Mouse (Mus musculus) erythroblast, embryonic 14.5 days (primary cell): ENCODE data around the gene Npnt. TPM values are rescaled to one million over a fixed set of nuclear protein-coding genes. Genes with fewer than 3 reads are reported as not detected.

Experiments
- H3K27me3 ChIP-seq: 2 replicates; pipeline ENCODE4 v1.6.1; 2012; ENCODE audit warnings: inconsistent platforms; ENCODE audit not compliant: control insufficient read depth
- H3K36me3 ChIP-seq: 2 replicates; pipeline ENCODE4 v1.6.1; 2012; ENCODE audit warnings: mild to moderate bottlenecking, inconsistent platforms; ENCODE audit not compliant: control insufficient read depth
- H3K4me1 ChIP-seq: 2 replicates; pipeline ENCODE4 v1.6.1; 2012; ENCODE audit warnings: inconsistent platforms; ENCODE audit not compliant: control insufficient read depth
- H3K4me3 ChIP-seq: replicated peaks from 2 replicates; pipeline ENCODE3; 2012; ENCODE audit warnings: moderate library complexity, mild to moderate bottlenecking, inconsistent platforms
- H3K9me3 ChIP-seq: 2 replicates; pipeline ENCODE4 v1.6.1; 2012; ENCODE audit warnings: low read length, inconsistent platforms, mixed read lengths; ENCODE audit not compliant: control insufficient read depth
- GATA1 ChIP-seq: IDR thresholded peaks from 2 replicates; pipeline ENCODE4 v1.6.1; 2012; ENCODE audit warnings: low read length, inconsistent platforms, mixed read lengths
- TAL1 ChIP-seq: IDR thresholded peaks from 3 replicates; pipeline ENCODE4 v1.6.1; 2012; ENCODE audit warnings: low read length, inconsistent platforms, mixed read lengths
- polyA plus RNA-seq: library from polyadenylated mRNA; stranded (reverse); fragments of >175 nt; gene quantifications from 2 replicates; pipeline ENCODE4 v1.2.3, GENCODE M21; 2012

Gene Npnt
- polyA plus RNA-seq, 1 experiment: not detected

DNA sequence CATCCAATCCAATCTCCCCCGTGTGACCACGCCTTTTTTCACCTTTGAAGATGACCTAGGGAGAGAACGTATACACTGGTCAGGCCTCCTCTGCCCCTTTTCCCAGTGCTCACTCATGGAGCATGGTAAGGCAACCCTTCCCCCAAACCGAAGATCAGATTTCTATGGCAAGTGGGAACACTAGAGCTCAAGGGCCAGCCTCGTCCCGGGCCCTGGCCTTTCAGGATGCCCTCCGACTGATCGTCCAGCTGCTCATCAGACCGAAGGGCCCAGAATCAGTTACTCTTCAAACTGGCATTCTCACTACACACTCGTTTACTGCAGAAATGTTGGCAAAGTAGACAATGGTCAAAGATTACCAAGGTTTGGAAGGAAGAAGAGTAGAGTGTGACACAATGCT, 65.6 kb downstream of the Npnt start:
- no peak overlapping the region for H3K4me3 ChIP-seq

DNA sequence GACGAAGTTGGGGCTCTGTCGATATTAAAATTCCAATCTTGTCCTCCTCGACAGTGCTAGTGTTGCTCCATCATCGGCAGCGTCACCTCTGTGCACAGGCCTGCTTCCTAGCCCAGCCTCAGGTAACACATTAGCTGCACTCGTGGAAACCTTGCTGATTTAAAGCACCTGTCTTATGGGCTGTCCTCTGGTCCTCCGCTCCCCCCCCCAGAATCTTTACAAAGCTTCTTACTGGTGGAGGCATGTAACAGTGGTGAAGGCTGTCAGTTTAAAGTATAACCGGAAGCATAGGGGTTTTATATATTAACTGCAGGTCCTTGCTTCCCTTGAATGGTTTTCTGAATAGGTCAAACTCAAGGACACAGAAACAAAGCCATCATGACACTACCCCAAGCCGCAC, 66.8 kb downstream of the Npnt start:
- Histone ChIP-seq H3K9me3 (no peaks in the 10 kb centered on the region), H3K27me3 (no peaks in the 10 kb centered on the region), H3K4me1 (peaks cover 10% of the 10 kb centered on the region), H3K36me3 (no peaks in the 10 kb centered on the region), H3K4me3 (no peak overlapping the region)
- TF ChIP-seq TAL1 (no peak), GATA1 (no peak)

More for the DNA sequence above, 65.6 kb downstream of the Npnt start:
- H3K9me3 ChIP-seq: no peaks in the 10 kb centered on the region
- TF ChIP-seq GATA1 (no peak), TAL1 (no peak)
- no peaks in the 10 kb centered on the region for H3K27me3 ChIP-seq
- peaks cover 10% of the 10 kb centered on the region for H3K4me1 ChIP-seq
- H3K36me3 ChIP-seq: no peaks in the 10 kb centered on the region

DNA sequence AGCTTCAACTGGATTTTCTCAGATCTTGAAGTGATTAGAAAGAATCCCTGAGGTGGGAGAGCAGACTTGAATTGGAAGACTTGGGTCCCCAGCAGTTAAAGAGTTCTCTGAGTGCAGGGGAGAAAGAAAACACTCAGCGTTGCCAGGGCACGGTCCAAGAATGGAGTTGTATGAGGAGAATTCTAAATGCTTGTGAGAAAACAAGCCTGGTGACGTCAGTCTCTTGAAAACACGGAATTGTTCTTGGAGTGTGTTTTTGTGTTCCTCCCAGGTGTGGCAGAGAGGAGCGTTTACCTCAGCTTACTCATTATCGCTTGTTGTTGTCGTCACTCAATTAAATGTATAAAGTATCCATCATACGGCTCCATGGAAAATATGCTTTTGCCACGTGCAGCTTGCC, 69.3 kb downstream of the Npnt start:
- H3K9me3 ChIP-seq: no peaks in the 10 kb centered on the region
- no peaks in the 10 kb centered on the region for H3K36me3 ChIP-seq
- TF ChIP-seq TAL1 (no peak), GATA1 (no peak)
- H3K4me1 ChIP-seq: no peaks in the 10 kb centered on the region
- no peak overlapping the region for H3K4me3 ChIP-seq
- no peaks in the 10 kb centered on the region for H3K27me3 ChIP-seq

DNA sequence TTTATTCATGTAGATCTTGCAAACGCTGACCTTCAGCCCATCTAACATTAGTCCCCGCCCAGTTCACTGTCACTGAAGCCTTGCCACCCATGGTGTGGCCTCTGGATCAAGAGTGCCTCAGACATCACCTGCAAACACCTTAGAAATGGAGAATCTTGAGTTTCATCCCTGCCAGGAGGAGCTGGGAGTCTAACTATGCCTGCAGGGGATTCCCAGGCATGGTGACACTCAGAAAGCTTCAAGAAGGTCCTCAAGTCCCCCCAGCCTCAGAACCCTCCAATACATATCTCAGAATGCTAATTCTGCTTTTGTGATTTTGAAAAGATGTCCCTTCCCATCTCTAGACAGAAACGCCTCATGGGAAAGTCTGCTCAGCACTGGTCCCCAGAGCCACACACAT, 69.7 kb downstream of the Npnt start:
- no peaks in the 10 kb centered on the region for H3K27me3 ChIP-seq
- no peaks in the 10 kb centered on the region for H3K9me3 ChIP-seq
- H3K36me3 ChIP-seq: no peaks in the 10 kb centered on the region
- H3K4me1 ChIP-seq: no peaks in the 10 kb centered on the region
- no peak for TF ChIP-seq GATA1
- TF ChIP-seq TAL1: no peak
- H3K4me3 ChIP-seq: no peak overlapping the region

DNA sequence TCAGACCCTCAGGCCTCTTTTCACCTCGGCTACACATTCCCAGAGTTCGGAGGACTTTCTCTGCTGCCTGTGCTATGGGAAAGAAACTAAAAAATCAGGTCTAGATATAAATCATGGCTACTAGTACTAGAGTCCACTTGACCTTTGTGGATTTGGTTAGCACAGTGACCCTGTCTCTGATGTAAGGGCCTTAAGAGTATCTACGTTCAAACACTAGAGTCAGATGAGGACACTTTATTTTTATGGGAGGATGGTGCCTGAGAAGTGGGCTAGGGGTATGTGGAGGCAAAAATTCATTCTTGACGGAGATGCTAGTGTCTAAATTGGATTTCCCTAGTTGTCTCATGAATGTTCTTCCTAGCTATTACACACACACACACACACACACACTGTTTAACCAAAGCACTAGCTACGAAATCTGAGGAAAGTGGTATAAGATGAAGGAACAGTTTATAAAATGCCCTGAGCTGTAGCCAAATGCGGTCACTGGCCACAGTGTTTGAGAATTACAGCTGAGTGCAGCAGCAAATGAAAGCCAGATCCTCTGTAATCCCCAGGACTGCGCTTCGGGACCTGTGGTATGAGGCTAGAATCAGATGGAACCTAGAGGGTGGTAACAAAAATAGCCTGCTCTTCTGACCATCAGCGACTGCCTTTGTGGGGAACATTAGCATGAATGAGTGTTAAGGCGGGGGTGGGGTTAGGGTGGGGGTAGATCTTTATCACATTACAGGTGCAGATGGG, 73.0 kb downstream of the Npnt start:
- Histone ChIP-seq H3K36me3 (no peaks in the 10 kb centered on the region), H3K27me3 (no peaks in the 10 kb centered on the region), H3K4me1 (no peaks in the 10 kb centered on the region), H3K9me3 (no peaks in the 10 kb centered on the region), H3K4me3 (no peak overlapping the region)
- TF ChIP-seq GATA1 (no peak), TAL1 (no peak)

DNA sequence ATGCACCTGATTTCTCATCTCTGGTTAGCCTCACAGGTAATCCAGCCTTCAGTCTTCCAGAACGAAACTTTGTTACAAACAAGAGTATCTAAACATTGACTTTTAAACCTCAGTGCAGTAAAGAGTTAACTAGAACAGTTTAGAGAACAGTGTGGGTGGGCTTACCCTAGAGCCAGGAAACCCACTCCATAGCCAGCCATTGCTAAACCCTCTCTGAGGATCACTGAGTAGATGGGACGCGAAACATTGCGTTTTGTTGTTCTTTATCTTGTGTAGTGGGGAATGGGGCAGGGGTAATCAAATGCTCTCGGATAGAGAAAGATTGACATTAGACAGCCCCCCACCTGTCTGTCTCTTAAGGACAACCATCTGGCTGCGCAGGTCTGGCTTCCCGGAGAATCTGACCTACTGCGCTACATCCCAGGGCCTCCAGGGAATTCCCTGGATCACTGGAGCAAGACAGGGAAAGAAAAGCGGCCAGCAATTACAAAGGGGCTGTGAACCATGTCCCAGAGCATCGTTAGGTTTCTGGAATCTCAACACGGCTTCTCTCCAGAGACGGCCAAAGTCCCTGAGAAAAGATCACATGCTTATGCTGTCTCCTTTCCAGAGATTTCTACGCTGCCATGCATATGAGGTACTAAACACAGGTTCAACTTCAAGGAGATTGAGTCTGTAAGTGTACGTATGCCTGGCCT, 73.9 kb downstream of the Npnt start:
- no peaks in the 10 kb centered on the region for H3K27me3 ChIP-seq

DNA sequence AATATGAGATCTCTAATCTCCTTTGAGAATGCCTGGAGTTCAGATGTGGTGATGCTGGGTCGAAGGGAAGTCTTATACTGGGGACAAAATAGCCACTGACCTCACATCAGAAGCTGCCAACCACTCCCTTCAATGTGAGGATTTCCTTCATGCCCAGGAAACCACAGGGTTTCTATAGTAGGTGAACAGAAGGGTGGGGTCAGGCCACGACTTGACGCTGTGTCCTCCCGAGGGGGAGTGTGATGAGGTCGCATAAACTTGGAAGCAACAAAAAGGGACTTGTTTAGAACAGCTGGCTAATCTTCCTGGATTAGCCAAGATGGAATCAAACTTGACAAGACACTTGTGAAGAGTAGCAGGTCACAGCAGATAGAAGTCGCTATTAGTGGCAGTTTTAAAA, 76.8 kb downstream of the Npnt start:
- TF ChIP-seq TAL1: no peak
- no peak for TF ChIP-seq GATA1
- H3K27me3 ChIP-seq: no peaks in the 10 kb centered on the region
- H3K36me3 ChIP-seq: no peaks in the 10 kb centered on the region
- no peak overlapping the region for H3K4me3 ChIP-seq
- H3K4me1 ChIP-seq: no peaks in the 10 kb centered on the region
- H3K9me3 ChIP-seq: no peaks in the 10 kb centered on the region

More for the DNA sequence above, 73.9 kb downstream of the Npnt start:
- no peak for TF ChIP-seq GATA1
- TF ChIP-seq TAL1: no peak
- H3K4me3 ChIP-seq: no peak overlapping the region
- H3K9me3 ChIP-seq: no peaks in the 10 kb centered on the region
- H3K36me3 ChIP-seq: no peaks in the 10 kb centered on the region
- H3K4me1 ChIP-seq: no peaks in the 10 kb centered on the region

DNA sequence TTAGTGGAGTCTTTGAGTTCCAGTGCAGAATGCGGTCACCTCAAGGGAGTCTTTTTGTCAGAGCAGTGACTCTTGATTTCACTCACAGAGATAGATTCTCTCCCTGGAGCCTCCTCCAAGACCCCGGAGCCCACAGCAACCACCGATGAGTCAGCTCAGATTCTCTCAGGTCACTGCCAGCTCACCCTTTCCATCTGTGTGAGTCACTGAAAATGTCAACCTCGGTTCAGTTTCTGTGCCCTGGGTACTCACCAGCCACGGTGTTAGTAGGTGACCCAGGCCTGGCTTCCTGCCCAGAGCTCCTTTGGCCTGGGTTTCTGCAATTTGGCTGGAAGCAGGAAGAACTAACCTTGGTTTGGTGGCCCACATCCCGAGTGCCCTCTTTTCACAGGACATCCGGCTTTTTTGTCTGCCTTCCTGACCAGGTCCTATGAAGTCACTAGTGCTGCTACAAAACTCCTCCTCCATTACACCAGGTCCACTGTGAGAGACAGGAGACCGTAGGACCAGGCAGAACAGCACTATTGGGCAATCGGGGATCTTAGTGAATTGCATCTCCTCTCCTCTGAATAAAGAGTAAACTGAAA, 78.7 kb downstream of the Npnt start:
- Histone ChIP-seq H3K4me3 (no peak overlapping the region), H3K27me3 (no peaks in the 10 kb centered on the region), H3K9me3 (no peaks in the 10 kb centered on the region), H3K4me1 (no peaks in the 10 kb centered on the region), H3K36me3 (no peaks in the 10 kb centered on the region)
- TF ChIP-seq GATA1 (no peak), TAL1 (no peak)

DNA sequence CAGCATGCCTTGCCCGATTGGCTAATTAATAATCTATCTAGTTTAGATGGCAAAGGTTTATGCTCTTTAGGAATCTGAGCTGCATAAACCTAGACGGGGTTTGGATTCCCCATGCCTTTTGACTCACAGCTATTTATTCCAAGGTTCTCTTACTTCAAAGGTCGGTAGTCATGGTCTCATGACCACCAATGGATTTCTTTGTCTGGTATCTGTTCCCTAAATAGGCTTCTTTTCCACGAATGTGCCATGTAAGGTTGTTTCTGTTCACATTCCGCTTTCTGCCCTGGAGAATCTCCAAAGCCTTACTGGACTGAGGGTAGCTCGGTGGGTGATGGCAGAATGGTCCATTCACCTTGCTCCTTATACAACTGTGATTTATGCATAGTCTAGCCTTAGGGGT, 80.0 kb downstream of the Npnt start:
- no peaks in the 10 kb centered on the region for H3K27me3 ChIP-seq
- H3K4me3 ChIP-seq: no peak overlapping the region
- no peaks in the 10 kb centered on the region for H3K9me3 ChIP-seq
- H3K36me3 ChIP-seq: no peaks in the 10 kb centered on the region
- no peaks in the 10 kb centered on the region for H3K4me1 ChIP-seq
- TF ChIP-seq TAL1 (no peak), GATA1 (no peak)
